8 mouse cellular contexts compared by ENCODE assay signal in genomic region chr8:120971691-120972469, GRCm38 (mm10).
DNase-seq lines count a peak whose midpoint lies in the region; ATAC-seq and TF ChIP-seq lines count a peak whose summit lies in the region.

No protein-coding gene starts in this region.

- H3K4me3 ChIP-seq in cortical plate, adult 2 months (ENCODE audit: insufficient read depth, low read length), result peak overlapping the region; percentile 29; the same call in 1 of the 2 replicates
- H3K4me3 ChIP-seq in intestine, postnatal 0 days (ENCODE audit: low read depth, low read length), result peak overlapping the region; percentile 14
- H3K4me3 ChIP-seq in liver, postnatal 0 days (ENCODE audit: low read depth, low read length), result no peak overlapping the region

- WGBS in intestine, postnatal 0 days, result 15% methylated on average over 34 of the region's 34 CpGs
- WGBS in liver, postnatal 0 days (ENCODE audit: insufficient replicate concordance), result 17% methylated on average over 34 of the region's 34 CpGs

- H3K27ac ChIP-seq in cortical plate, adult 2 months (ENCODE audit: insufficient read depth, low read length), result no peak overlapping the region
- peak overlapping the region; percentile 41 for H3K27ac ChIP-seq in intestine, postnatal 0 days (ENCODE audit: low read depth, low read length)
- no peak overlapping the region for H3K27ac ChIP-seq in liver, postnatal 0 days (ENCODE audit: low read depth)

- no peaks in the 10 kb centered on the region for H3K4me1 ChIP-seq in cortical plate, adult 2 months (ENCODE audit: control insufficient read depth, insufficient read depth, low read length)
- H3K4me1 ChIP-seq in intestine, postnatal 0 days (replicated peaks; ENCODE audit: control insufficient read depth, insufficient read depth, low read length), result no peaks in the 10 kb centered on the region
- H3K4me1 ChIP-seq in liver, postnatal 0 days (ENCODE audit: insufficient read depth), result peaks cover 4% of the 10 kb centered on the region; the same call in 1 of the 2 replicates

- no peak for TF ChIP-seq POLR2A in cortical plate, adult 2 months (IDR thresholded peaks at IDR 0.05; ENCODE audit: extremely low read depth, insufficient read depth, low read length)

- H3K27me3 ChIP-seq in intestine, postnatal 0 days (replicated peaks; ENCODE audit: control insufficient read depth, insufficient read depth, low read length), result peaks cover 18% of the 10 kb centered on the region; the same call in 1 of the 2 replicates
- H3K27me3 ChIP-seq in liver, postnatal 0 days (ENCODE audit: insufficient read depth, low read length), result peaks cover 32% of the 10 kb centered on the region

- no peak for TF ChIP-seq CTCF in cortical plate, adult 2 months (IDR thresholded peaks at IDR 0.05; ENCODE audit: extremely low read depth, insufficient read depth, low read length)
- TF ChIP-seq CTCF in intestine, postnatal 0 days (IDR thresholded peaks at IDR 0.05; ENCODE audit: low read depth), result no peak
- no peak for TF ChIP-seq CTCF in liver, postnatal 0 days (IDR thresholded peaks at IDR 0.05; ENCODE audit: low read depth)

- no peak for TF ChIP-seq EP300 in liver, postnatal 0 days (IDR thresholded peaks at IDR 0.05; ENCODE audit: low read depth)

- peak; percentile 75 to 85 for DNase-seq in adrenal gland, adult (ENCODE audit: inconsistent age in 2 of 2, low spot score in 1 of 2)
- no peak for DNase-seq in adrenal gland, postnatal 4 days (ENCODE audit: low spot score in 2 of 2)
- DNase-seq in heart, adult 11 months, result peak; percentile 97
- no peak for DNase-seq in liver, postnatal 0 days
- DNase-seq in retina, embryonic 14.5 days (ENCODE audit: low spot score), result peak; percentile 57

- no peaks in the 10 kb centered on the region for H3K36me3 ChIP-seq in intestine, postnatal 0 days (ENCODE audit: control insufficient read depth, insufficient read depth)
- no peaks in the 10 kb centered on the region for H3K36me3 ChIP-seq in liver, postnatal 0 days (replicated peaks; ENCODE audit: insufficient read depth, low read length)

- no peak overlapping the region for H3K9ac ChIP-seq in intestine, postnatal 0 days (ENCODE audit: low read depth, low read length)
- no peak overlapping the region for H3K9ac ChIP-seq in liver, postnatal 0 days (replicated peaks)

- no peaks in the 10 kb centered on the region for H3K9me3 ChIP-seq in intestine, postnatal 0 days (ENCODE audit: control insufficient read depth)
- H3K9me3 ChIP-seq in liver, postnatal 0 days (ENCODE audit: low read length), result no peaks in the 10 kb centered on the region

- 0 out of 2 replicates have a peak, but pooled peaks have one; percentile 31 for ATAC-seq in intestine, postnatal 0 days
- ATAC-seq in liver, postnatal 0 days, result no peak
- no peak for ATAC-seq in erythroid progenitor cell, adult 5-6 weeks (replicated peaks; ENCODE audit: low FRiP score, poor library complexity, severe bottlenecking)

- H3K4me2 ChIP-seq in intestine, postnatal 0 days (replicated peaks; ENCODE audit: low read depth), result peak overlapping the region; percentile 57
- 0 out of 2 replicates have a peak overlapping the region, but pooled peaks have one; percentile 13 for H3K4me2 ChIP-seq in liver, postnatal 0 days (ENCODE audit: low read depth, low read length)

Comparison
In these comparisons a context has a peak if more than half of its experiments do, and no peak if none do; other contexts are left out.
1. DNase-seq: peak in adrenal gland, adult (2 of 2), heart, adult 11 months (single experiment) and retina, embryonic 14.5 days (single experiment); none in adrenal gland, postnatal 4 days (0 of 2) and liver, postnatal 0 days (single experiment).